Mouse (Mus musculus): ENCODE data around the gene Nsd1. TPM values are rescaled to one million over a fixed set of nuclear protein-coding genes. Genes with fewer than 3 reads are reported as not detected.
A peak's percentile ranks its signal among the peaks of the same experiment; 100 is the strongest.

Gene Nsd1
- polyA plus RNA-seq, 1 experiment from 2014 or later = 44.6 TPM

DNA sequence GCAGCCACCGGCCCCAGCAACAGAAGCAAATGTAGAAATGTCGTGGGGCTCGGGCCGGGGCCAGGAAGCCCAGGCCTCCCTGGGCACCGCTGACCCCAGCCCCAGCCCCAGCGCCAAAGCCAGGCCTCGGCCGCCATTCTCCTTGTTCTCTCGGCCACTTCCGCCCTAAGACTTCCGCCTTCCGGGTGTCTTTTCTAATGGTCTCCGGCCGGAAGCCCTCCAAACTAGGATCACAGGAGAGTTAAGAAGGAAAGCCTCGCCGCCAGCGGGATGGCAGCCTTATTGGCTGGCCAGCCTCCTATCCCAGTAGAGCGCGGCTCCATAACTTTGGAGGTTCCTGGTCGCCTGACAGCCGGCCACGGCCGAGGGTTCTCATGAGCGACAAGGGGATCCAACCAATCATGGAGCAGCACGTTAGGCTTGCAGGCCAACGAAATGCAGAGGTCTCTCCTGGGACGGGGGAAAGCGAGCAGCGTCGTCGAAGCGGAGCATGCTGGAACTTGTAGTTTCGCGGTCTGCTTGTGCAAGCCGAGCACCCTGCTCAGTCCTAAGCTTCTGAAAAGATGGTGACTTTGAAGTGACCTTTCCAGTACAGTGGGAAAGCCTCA is 153.0 kb downstream of the Nsd1 start, which contains the start of gene Lman2:
Gene Lman2 (minus strand): TSS at position 331 of the 608 bp plus-strand sequence.
- H3K9me3 ChIP-seq (replicated peaks; ENCODE audit: control insufficient read depth, low read length) = no peaks in the 10 kb centered on the region
- H3K9ac ChIP-seq (ENCODE audit: low read length) = peak within 1 kb of the TSS; percentile 96
- H3K4me3 ChIP-seq (replicated peaks; ENCODE audit: low read length) = peak within 1 kb of the TSS; percentile 99
- H3K4me1 ChIP-seq (ENCODE audit: control insufficient read depth, insufficient read depth, low read length) = peaks cover 14% of the 10 kb centered on the region
- peak within 1 kb of the TSS; percentile 97 for H3K27ac ChIP-seq (ENCODE audit: low read length)
- no peaks in the 10 kb centered on the region for H3K27me3 ChIP-seq (ENCODE audit: control insufficient read depth, insufficient read depth, low read length)
- H3K4me2 ChIP-seq (ENCODE audit: low read depth, low read length) = peak within 1 kb of the TSS; percentile 77
- H3K36me3 ChIP-seq (ENCODE audit: control insufficient read depth, insufficient read depth, low read length) = peaks cover 12% of the 10 kb centered on the region; the same call in 1 of the 2 replicates
- peak; percentile 99 for ATAC-seq (ENCODE audit: insufficient read depth, low FRiP score)
- WGBS = under 1% methylated on average over 35 of the region's 35 CpGs

Other genes starting within 250 kb of the Nsd1 start
- gene Hk3, start 188.4 kb upstream of the Nsd1 start, polyA plus RNA-seq (2015; fragmentation: Nextera tagmentation; extraction: Ambion mirVana) = 2.6 and 2.9 TPM in 2 replicates
- gene Uimc1, start 109.5 kb upstream of the Nsd1 start, polyA plus RNA-seq (2015; fragmentation: Nextera tagmentation; extraction: Ambion mirVana) = 22.0 and 31.5 TPM in 2 replicates
- 14.1 and 15.6 TPM in 2 replicates for gene Zfp346, start 104.5 kb upstream of the Nsd1 start, polyA plus RNA-seq (2015; fragmentation: Nextera tagmentation; extraction: Ambion mirVana)
- not detected in 2 replicates for gene Gm17617, start 76.2 kb upstream of the Nsd1 start, polyA plus RNA-seq (2015; fragmentation: Nextera tagmentation; extraction: Ambion mirVana)
- gene Fgfr4, start 57.1 kb upstream of the Nsd1 start, polyA plus RNA-seq (2015; fragmentation: Nextera tagmentation; extraction: Ambion mirVana) = 6.8 and 7.8 TPM in 2 replicates
- gene Prelid1, start 110.7 kb downstream of the Nsd1 start, polyA plus RNA-seq (2015; fragmentation: Nextera tagmentation; extraction: Ambion mirVana) = 444 and 484 TPM in 2 replicates
- 76.2 and 79.2 TPM in 2 replicates for gene Rab24, start 112.2 kb downstream of the Nsd1 start, polyA plus RNA-seq (2015; fragmentation: Nextera tagmentation; extraction: Ambion mirVana)
- gene Mxd3, start 120.0 kb downstream of the Nsd1 start, polyA plus RNA-seq (2015; fragmentation: Nextera tagmentation; extraction: Ambion mirVana) = 31.8 and 35.5 TPM in 2 replicates
- gene Lman2, start 153.0 kb downstream of the Nsd1 start, polyA plus RNA-seq (2015; fragmentation: Nextera tagmentation; extraction: Ambion mirVana) = 112 and 113 TPM in 2 replicates
- 1.00 and 1.6 TPM in 2 replicates for gene Rgs14, start 159.9 kb downstream of the Nsd1 start, polyA plus RNA-seq (2015; fragmentation: Nextera tagmentation; extraction: Ambion mirVana)
- gene Slc34a1, start 188.4 kb downstream of the Nsd1 start, polyA plus RNA-seq (2015; fragmentation: Nextera tagmentation; extraction: Ambion mirVana) = 0.14 and 0.17 TPM in 2 replicates
- not detected in 2 replicates for gene Pfn3, start 205.4 kb downstream of the Nsd1 start, polyA plus RNA-seq (2015; fragmentation: Nextera tagmentation; extraction: Ambion mirVana)
- 4.5 and 5.6 TPM in 2 replicates for gene F12, start 217.0 kb downstream of the Nsd1 start, polyA plus RNA-seq (2015; fragmentation: Nextera tagmentation; extraction: Ambion mirVana)
- 14.6 TPM in 2 replicates for gene Grk6, start 235.3 kb downstream of the Nsd1 start, polyA plus RNA-seq (2015; fragmentation: Nextera tagmentation; extraction: Ambion mirVana)